Mouse (Mus musculus): ENCODE data around the gene Otc. TPM values are rescaled to one million over a fixed set of nuclear protein-coding genes. Genes with fewer than 3 reads are reported as not detected.

Gene Otc
- total RNA-seq (2017): not detected in 2 replicates

DNA sequence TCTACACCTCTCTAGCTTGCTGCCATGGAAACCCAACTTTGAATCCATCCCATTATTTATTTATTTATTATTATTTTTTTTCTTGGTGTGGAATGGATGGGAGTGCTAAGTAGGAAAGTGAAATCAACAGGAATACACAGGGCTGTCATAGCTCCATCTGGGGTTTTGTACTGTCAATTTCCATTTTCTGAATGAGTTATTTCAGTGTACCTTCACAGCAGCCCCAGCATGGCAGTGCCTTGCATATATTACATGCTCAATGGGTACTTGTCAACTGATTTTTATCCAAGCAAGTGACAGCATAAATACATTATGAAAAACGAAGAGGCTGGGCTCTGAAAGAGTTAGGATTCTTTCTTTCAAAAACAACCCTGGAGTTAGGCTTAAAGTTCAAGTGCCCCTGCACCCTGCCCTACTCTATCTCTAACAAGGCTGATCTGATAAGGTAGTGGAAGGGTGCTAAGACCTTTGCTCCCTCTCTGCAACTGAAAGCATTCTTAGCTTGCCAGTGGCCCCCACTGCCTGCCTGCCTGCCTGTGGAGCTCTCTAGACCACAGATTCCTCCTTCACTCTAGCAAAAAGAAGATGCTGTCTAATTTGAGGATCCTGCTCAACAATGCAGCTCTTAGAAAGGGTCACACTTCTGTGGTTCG is at the start of gene Otc:
TSS of gene Otc (plus strand) at position 454 of the 653 bp plus-strand sequence.
- ATAC-seq (replicated peaks; ENCODE audit: low read depth, poor library complexity, severe bottlenecking): no peak

DNA sequence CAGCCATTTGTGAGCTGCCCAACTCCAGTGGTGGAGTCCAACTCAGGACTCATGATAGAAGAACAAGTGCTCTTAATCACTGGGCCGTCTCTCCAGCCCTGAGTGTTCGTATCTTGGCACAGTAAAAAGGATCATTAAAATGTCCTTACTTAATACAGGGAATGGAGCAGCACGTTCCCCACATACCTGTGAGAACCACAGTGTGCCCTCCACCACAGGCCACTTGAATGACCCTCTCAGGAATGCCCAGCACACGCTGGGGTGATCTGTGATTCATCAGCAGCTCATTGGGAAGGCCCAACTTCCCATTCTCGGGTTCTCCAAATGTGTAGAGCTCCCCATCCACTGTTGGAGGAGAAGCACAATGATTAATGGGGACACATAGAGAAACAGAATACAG is 46.2 kb upstream of the Otc start:
- no peak for ATAC-seq (replicated peaks; ENCODE audit: low read depth, poor library complexity, severe bottlenecking)

DNA sequence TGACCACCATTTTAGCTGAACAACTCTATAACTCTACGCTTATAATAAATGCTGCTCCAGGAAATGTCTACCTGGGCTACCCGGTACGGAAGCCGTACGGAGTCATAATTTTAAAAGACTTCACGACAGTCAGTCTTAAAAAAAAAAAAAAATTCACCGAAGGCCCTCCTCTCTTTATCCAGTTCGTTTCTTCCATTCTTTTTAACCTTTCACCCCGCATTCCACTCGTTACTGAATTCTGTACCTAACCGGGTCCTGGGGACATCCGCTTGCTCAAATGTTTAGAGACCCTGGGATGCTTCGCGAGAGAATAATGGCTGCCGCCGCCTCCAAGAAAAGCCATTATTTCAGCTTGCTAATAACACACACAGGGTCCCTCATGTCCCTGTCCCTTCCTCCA is 36.1 kb upstream of the Otc start:
- peak; percentile 9; the same call in 1 of the 2 replicates for ATAC-seq (replicated peaks; ENCODE audit: low read depth, poor library complexity, severe bottlenecking)

GRCm38 (mm10) chrX:10216410-10216949 is 35.6 kb upstream of the Otc start, which contains the start of gene Rpgr:
Gene Rpgr, minus strand, starts transcription at chrX:10216920.
- ATAC-seq (replicated peaks; ENCODE audit: low read depth, poor library complexity, severe bottlenecking): peak; percentile 98

- ATAC-seq (replicated peaks; ENCODE audit: low read depth, poor library complexity, severe bottlenecking): no peak
Observed at GRCm38 (mm10) chrX:10219281-10219680, 32.8 kb upstream of the Otc start.

DNA sequence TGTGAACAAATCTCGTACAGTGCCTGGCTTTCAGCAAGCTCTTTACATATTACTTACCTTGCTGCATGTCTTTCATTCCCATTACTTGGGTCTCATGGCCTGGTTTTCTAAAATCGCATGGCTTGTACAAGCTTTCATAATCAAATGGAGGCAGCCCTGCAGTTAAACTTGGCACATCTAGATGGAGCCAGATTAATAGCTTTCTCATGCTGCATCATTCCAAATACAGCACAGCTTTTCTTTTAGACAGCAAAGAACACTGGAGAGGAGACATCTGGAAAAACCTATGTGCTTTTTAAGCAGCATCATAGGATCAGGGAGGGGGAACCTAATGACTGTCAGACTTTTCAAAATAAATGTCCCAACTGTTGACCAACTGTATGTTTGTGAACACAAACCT is 19.1 kb upstream of the Otc start:
- no peak for ATAC-seq (replicated peaks; ENCODE audit: low read depth, poor library complexity, severe bottlenecking)

- no peak for ATAC-seq (replicated peaks; ENCODE audit: low read depth, poor library complexity, severe bottlenecking)
Observed at GRCm38 (mm10) chrX:10234617-10235016, 17.5 kb upstream of the Otc start.

GRCm38 (mm10) chrX:10239515-10239914 is 12.6 kb upstream of the Otc start:
- no peak for ATAC-seq (replicated peaks; ENCODE audit: low read depth, poor library complexity, severe bottlenecking)

GRCm38 (mm10) chrX:10243916-10244315 is 8.2 kb upstream of the Otc start:
- ATAC-seq (replicated peaks; ENCODE audit: low read depth, poor library complexity, severe bottlenecking): no peak

DNA sequence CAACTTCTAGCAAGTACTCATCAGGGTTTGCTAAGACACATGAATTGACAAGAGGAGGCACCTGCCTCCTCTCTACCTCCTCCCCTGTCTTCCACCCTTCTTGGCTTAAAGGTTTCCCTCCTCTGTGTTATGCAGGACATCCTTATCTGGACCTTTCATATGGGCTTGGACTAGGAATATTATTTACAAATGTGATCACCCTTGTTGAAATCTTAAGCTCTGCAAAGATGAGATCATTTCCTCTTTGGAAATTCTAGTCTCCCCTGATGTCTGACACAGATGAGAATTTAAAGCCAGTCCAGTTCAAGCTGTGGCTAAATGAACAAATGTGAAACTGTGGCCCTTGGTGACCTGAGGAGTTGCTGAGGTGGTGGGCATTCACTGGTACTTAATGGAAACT is 748 bp upstream of the Otc start:
- no peak for ATAC-seq (replicated peaks; ENCODE audit: low read depth, poor library complexity, severe bottlenecking)

DNA sequence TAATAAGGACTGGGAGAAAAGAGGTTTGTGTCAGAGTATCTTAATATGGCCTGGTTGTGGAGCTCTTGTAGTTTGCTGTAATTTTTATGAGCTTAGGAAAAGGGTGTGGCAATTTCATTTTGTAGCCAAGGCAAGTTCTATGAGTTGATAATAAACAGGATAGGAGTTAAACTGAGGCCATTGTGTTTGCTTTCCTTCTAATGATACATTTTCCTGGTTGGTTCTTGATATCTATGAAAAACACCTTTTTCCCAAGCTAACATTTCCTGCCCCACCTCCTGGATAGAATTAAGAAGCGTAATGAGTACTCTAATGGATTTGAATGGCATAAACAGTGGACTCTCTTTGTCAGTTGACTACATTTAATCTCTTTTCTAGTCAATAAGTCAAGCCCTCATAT is 5.7 kb downstream of the Otc start:
- no peak for ATAC-seq (replicated peaks; ENCODE audit: low read depth, poor library complexity, severe bottlenecking)

DNA sequence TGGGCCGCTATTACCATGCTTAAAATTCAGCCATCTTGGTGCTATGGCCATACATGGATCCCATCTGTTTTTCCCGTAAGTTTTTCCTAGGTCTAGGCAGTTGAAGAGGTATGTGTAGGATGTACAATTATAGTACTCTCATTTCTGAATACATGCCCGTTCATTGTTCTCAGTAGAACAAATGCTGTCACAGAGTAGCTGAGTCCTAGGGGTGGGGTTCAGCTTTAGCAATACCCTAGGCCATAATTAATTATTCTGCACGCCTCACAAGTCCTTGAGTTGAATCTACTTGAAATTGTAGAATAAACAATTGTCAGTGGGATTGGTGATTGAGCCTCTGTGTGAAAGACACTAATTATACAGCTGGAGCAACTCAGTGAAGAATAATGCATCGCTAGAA is 6.2 kb downstream of the Otc start:
- no peak for ATAC-seq (replicated peaks; ENCODE audit: low read depth, poor library complexity, severe bottlenecking)

- no peak for ATAC-seq (replicated peaks; ENCODE audit: low read depth, poor library complexity, severe bottlenecking)
Observed at GRCm38 (mm10) chrX:10268308-10268707, 16.2 kb downstream of the Otc start.

GRCm38 (mm10) chrX:10268761-10269437 is 16.8 kb downstream of the Otc start:
- no peak for ATAC-seq (replicated peaks; ENCODE audit: low read depth, poor library complexity, severe bottlenecking)

DNA sequence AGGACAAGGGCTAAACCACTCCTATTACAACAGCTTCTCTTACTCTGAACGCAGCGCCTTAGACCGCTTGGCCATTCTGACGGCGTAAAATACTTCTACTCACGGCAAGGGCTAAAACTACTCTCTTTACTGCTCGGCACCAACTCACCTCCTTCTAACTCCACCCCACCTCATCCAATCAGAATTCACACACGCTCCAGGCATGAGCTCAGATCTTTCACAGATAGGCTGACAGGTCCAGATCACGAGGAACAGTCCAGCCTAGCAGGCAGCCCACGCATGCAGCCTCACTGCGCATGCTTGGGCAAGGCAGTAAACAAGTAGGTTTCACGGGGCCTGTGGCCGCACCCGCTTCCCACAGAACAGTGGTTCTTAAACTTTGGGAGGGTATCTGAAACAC is 45.2 kb downstream of the Otc start:
- ATAC-seq (replicated peaks; ENCODE audit: low read depth, poor library complexity, severe bottlenecking): no peak

DNA sequence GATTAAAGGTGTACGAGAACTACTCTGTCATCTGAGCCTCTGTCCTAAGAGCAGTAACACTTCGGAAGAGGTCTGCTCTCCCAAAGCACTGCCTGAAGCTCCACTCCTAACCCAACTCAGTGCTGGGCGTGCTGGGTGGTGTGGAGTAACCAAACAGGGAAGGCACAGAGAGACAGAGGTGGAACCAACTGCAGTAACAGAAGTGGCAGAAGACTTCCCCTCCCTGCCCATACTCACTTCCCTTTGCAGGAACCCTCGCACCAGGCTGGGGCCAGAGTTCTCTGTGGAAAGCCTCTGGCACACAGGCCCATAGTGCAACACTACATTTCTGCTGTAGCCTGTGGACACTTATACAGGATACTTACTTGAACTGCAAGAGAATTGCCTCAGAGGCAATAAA is 66.1 kb downstream of the Otc start:
- ATAC-seq (replicated peaks; ENCODE audit: low read depth, poor library complexity, severe bottlenecking): peak; percentile 83

- no peak for ATAC-seq (replicated peaks; ENCODE audit: low read depth, poor library complexity, severe bottlenecking)
Observed at GRCm38 (mm10) chrX:10330246-10330645, 78.1 kb downstream of the Otc start.

DNA sequence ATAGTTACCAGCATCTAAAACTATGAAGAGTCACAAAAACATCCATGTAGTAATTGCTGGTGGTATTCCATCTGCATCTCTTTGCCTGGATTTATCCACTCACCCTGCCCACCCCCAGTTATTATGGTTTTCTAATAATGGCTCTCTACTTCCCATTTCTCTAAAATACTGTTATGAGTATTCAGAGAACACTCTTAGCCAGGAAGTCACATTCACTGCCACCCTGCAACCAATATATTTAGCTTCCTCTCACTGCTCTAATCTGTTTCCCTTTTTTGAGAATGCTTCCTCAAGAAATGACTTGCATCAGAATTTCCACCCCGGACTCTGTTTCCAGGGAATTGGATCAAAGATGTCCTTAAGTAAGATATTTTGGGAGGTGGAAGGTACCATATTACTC is 79.6 kb downstream of the Otc start:
- peak; percentile 47 for ATAC-seq (replicated peaks; ENCODE audit: low read depth, poor library complexity, severe bottlenecking)

GRCm38 (mm10) chrX:10336816-10337215 is 84.7 kb downstream of the Otc start:
- no peak for ATAC-seq (replicated peaks; ENCODE audit: low read depth, poor library complexity, severe bottlenecking)

GRCm38 (mm10) chrX:10355867-10356266 is 103.8 kb downstream of the Otc start:
- ATAC-seq (replicated peaks; ENCODE audit: low read depth, poor library complexity, severe bottlenecking): no peak

All from common myeloid progenitor, adult 5-6 weeks (primary cell).